Mouse (Mus musculus) limb, embryonic 12.5 days (tissue): ENCODE measurements at regions not wholly inside any gene's neighbourhood (a gene's known extent, or its start where the extent isn't known, plus 50 kb on each side); places are given as distances from the start of the nearest gene placed in this dataset.

Experiments used
- ATAC-seq: fragments of 200-750 bp; cut with Nextera tagmentation; 2 replicates; pipeline ENCODE4 v1.8.0; 2017; ENCODE audit warnings: low read depth, moderate TSS enrichment; ENCODE audit not compliant: insufficient number of reproducible peaks, insufficient read depth, low FRiP score, low TSS enrichment
- H3K27ac ChIP-seq: fragments of 300-500 bp; sonication (generic); 2 replicates; pipeline ENCODE4 v1.5.1; 2016; ENCODE audit warnings: mild to moderate bottlenecking, moderate library complexity
- H3K27me3 ChIP-seq: fragments of 300-500 bp; sonication (generic); 2 replicates; pipeline ENCODE4 v1.6.1; 2016; ENCODE audit warnings: mild to moderate bottlenecking, moderate library complexity
- H3K36me3 ChIP-seq: fragments of 300-500 bp; sonication (generic); 2 replicates; pipeline ENCODE4 v1.6.1; 2016; ENCODE audit warnings: mild to moderate bottlenecking, moderate library complexity
- H3K4me1 ChIP-seq: fragments of 300-500 bp; sonication (generic); replicated peaks from 2 replicates; pipeline ENCODE4 v1.6.1; 2016
- H3K4me2 ChIP-seq: fragments of 300-500 bp; sonication (generic); 2 replicates; pipeline ENCODE4 v1.6.1; 2016; ENCODE audit warnings: mild to moderate bottlenecking, moderate library complexity
- H3K4me3 ChIP-seq: fragments of 300-500 bp; sonication (generic); replicated peaks from 2 replicates; pipeline ENCODE4 v1.5.1; 2016; ENCODE audit warnings: mild to moderate bottlenecking
- H3K9ac ChIP-seq: fragments of 300-500 bp; sonication (generic); replicated peaks from 2 replicates; pipeline ENCODE4 v1.6.1; 2016; ENCODE audit warnings: mild to moderate bottlenecking, moderate library complexity
- H3K9me3 ChIP-seq: fragments of 300-500 bp; sonication (generic); 2 replicates; pipeline ENCODE4 v1.6.1; 2016; ENCODE audit warnings: mild to moderate bottlenecking, moderate library complexity
- WGBS: fragments of 180-500 bp; shearing (Covaris S2); methylation state at CpG from one replicate; pipeline ENCODE4 v1.1.7; 2016; 5-methylcytosine and 5-hydroxymethylcytosine counted together

DNA sequence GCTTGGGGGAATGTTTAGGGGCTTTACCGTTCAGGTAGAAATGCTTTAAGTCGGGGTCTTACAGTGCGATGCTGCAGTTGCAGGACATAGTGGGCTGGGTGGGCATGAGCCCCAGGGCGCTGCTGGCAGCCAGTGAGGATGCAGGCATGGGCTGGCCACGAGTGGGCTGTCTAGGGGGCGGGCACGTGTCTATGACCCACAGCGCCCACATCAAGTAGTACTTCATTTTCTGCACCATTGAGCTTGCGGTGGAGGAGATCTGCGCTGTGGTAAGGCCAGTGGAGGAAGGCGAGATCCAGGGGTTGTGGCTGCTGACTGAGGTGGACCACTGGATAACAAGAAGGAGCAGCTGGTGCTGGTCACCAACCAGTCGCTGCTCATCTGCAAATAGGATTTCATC lies 52.4 kb upstream of the Olfr291 start:
- Histone ChIP-seq H3K4me1 (no peaks in the 10 kb centered on the region), H3K27ac (no peak overlapping the region), H3K4me3 (no peak overlapping the region), H3K27me3 (peaks cover 15% of the 10 kb centered on the region), H3K36me3 (no peaks in the 10 kb centered on the region), H3K9ac (no peak overlapping the region), H3K9me3 (no peaks in the 10 kb centered on the region), H3K4me2 (no peak overlapping the region)
- no peak for ATAC-seq
- 29% methylated on average over 12 of the region's 12 CpGs for WGBS

DNA sequence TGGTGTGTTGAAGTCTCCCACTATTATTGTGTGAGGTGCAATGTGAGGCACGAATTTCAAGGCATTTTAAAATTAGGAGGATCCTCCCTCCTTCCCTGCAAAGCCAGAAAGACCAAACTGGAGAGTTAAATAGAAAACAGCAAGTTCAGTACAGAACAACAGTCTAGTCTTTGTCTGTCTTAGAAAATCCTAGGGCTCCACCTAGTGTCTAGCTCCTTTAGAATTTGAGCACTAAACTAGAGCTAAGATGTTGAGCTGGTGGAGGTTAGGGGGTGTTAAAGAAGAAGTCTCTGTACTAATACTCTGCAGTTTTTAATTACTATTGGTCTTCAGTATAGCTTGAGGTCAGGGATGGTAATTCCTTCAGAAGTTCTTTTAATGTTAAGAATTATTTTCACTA lies 58.7 kb upstream of the Olfr291 start:
- no peak overlapping the region for H3K4me3 ChIP-seq
- no peak overlapping the region for H3K9ac ChIP-seq
- H3K27me3 ChIP-seq: no peaks in the 10 kb centered on the region
- no peaks in the 10 kb centered on the region for H3K4me1 ChIP-seq
- H3K27ac ChIP-seq: no peak overlapping the region
- H3K4me2 ChIP-seq: no peak overlapping the region
- H3K36me3 ChIP-seq: no peaks in the 10 kb centered on the region
- ATAC-seq: no peak
- H3K9me3 ChIP-seq: no peaks in the 10 kb centered on the region
- WGBS: 10% methylated on average over 1 of the region's 1 CpGs

DNA sequence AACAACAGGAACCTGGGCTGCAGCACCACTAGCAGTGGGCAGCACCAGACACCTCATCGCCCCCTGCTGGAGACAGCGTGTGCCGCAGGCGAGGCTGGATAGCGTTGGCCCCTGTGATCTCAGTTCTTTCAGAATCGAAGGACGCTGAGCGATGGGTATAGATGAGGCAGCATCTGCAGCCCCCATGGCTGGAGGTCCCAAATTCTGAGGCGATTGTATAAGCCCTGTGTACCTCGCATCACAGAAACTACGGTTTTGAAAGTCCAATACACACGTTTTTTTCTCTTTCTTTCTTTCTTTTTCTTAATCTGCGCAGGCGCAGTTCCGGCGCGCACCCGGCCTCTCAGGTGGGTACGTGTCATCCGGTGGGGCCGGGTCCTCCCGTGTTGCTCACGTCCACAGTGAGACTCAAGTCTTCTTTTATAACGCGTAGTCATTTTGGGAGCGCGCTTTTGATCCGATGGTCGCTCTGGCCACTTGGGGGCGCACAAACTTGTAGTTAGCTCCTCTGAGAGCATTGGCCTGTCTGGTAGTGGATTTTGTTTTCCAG lies 74.0 kb upstream of the Olfr291 start:
- H3K4me1 ChIP-seq: no peaks in the 10 kb centered on the region
- peak overlapping the region; percentile 50 for H3K4me3 ChIP-seq
- peak overlapping the region; percentile 67 for H3K4me2 ChIP-seq
- H3K9me3 ChIP-seq: no peaks in the 10 kb centered on the region
- H3K27me3 ChIP-seq: no peaks in the 10 kb centered on the region
- ATAC-seq: peak; percentile 93
- H3K9ac ChIP-seq: peak overlapping the region; percentile 61
- H3K27ac ChIP-seq: no peak overlapping the region
- no peaks in the 10 kb centered on the region for H3K36me3 ChIP-seq
- WGBS: under 1% methylated on average over 30 of the region's 30 CpGs

DNA sequence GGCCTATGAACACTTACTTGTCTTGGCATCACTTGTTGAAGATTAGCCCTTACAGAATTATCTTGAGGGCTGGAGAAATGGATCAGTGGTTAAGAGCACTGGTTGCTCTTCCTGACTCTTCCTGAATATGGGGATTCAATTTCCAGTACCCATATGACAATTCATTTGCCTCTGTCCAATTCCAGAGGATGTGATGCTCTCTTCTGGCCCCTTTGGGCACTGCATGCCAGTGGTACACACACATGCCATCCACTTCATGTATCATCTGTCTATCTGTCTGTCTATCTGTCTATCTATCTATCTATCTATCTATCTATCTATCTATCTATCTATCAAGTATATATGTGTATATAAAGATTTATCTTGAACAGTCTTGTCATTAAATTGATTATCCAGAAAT lies 75.7 kb upstream of the Olfr291 start:
- H3K4me2 ChIP-seq: no peak overlapping the region
- no peaks in the 10 kb centered on the region for H3K9me3 ChIP-seq
- no peaks in the 10 kb centered on the region for H3K27me3 ChIP-seq
- no peaks in the 10 kb centered on the region for H3K36me3 ChIP-seq
- H3K9ac ChIP-seq: no peak overlapping the region
- no peak for ATAC-seq
- H3K4me3 ChIP-seq: no peak overlapping the region
- no peak overlapping the region for H3K27ac ChIP-seq
- H3K4me1 ChIP-seq: no peaks in the 10 kb centered on the region

DNA sequence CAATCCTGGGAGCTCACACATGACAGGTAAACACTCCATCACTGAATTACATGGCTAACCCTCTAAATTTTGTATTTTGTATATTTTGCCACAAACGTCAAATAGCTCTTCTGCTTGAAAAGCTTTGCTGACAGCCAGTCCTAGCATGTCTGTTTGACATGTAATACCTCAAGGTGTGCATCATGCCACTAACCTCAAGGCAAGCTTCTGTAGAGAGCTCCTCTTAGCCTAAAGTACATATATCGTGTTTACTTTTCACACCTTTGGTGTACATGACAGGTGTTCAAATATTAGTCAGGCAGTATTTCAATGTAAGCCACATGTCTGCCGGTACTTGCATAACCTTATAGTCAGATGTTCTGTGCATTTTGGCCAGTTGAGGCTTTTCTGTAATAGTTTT lies 66.5 kb upstream of the Zfand6 start:
- H3K9me3 ChIP-seq: no peaks in the 10 kb centered on the region
- no peak overlapping the region for H3K27ac ChIP-seq
- no peak overlapping the region for H3K4me3 ChIP-seq
- no peaks in the 10 kb centered on the region for H3K36me3 ChIP-seq
- no peak overlapping the region for H3K4me2 ChIP-seq
- H3K27me3 ChIP-seq: no peaks in the 10 kb centered on the region
- WGBS: 81% methylated on average over 3 of the region's 3 CpGs
- no peak for ATAC-seq
- no peak overlapping the region for H3K9ac ChIP-seq
- no peaks in the 10 kb centered on the region for H3K4me1 ChIP-seq

DNA sequence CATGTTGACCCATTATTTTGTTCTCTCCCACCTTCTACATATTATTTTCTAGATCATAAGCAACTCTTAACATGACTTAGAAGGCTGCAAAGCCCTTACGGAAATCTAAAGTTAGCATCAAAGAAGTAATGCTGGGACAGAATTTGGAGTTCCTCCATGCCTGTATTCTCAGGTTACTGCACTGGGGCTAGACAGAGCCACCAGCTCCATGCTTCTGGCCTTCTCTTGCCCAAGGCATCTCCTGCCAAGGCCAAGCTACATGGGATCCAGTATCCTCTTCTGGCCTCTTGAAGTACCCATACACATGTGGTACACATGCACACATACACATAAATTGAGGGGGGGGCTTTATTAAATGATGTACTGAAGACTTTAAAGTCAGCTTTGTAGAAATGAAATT lies 63.6 kb upstream of the Zfand6 start:
- no peaks in the 10 kb centered on the region for H3K36me3 ChIP-seq
- no peaks in the 10 kb centered on the region for H3K4me1 ChIP-seq
- H3K27ac ChIP-seq: no peak overlapping the region
- no peaks in the 10 kb centered on the region for H3K27me3 ChIP-seq
- H3K4me3 ChIP-seq: no peak overlapping the region
- no peak overlapping the region for H3K9ac ChIP-seq
- no peak for ATAC-seq
- 86% methylated on average over 1 of the region's 1 CpGs for WGBS
- no peak overlapping the region for H3K4me2 ChIP-seq
- H3K9me3 ChIP-seq: no peaks in the 10 kb centered on the region

DNA sequence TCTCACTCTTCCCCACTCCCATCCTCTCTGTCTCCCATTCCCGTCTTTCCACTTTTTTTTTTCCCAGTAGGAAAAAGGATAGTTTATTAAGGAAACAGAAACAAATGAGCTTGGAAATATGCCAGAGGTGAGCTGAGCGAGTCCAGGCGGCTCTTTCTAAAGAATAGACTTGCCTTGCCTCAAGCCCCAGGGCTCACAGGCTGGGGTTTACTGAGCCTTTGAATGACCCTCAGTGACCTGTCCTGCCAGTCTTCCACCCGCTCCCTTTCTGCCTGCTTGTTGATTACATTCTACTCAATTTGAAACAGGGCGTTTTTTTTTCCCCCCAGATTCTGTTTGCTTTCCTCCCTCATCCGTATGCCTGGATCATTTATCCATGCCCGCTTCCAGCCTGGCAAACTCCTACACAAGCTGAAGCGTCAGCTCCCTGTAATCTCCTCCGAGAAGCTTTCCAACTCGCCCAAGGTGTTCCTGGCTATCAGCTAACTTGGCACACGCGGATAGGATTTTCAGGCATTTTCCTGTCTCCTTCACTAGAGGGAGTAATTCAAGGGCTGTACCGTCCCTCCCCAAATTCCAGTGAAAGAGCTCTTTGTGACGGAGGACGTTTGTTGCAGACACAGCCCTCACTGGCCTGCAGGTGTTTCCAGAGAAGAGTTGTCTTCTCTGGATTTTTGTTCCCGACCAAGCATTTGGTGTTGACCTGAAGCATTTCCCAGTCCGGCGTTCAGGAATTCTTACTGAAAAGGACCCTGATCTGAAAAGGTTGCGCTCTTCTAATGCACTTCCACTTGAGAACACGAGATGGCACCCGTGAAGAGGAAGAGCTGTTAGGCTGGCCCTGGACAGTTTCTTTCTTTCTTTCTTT lies 59.9 kb upstream of the Zfand6 start:
- no peaks in the 10 kb centered on the region for H3K9me3 ChIP-seq
- no peaks in the 10 kb centered on the region for H3K36me3 ChIP-seq
- no peaks in the 10 kb centered on the region for H3K27me3 ChIP-seq
- H3K4me3 ChIP-seq: peak overlapping the region; percentile 39
- no peaks in the 10 kb centered on the region for H3K4me1 ChIP-seq
- H3K27ac ChIP-seq: no peak overlapping the region
- no peak; the same call in 1 of the 2 replicates for ATAC-seq
- 0 out of 2 replicates have a peak overlapping the region, but pooled peaks have one; percentile 34 for H3K9ac ChIP-seq
- 5% methylated on average over 21 of the region's 21 CpGs for WGBS
- peak overlapping the region; percentile 61 for H3K4me2 ChIP-seq

DNA sequence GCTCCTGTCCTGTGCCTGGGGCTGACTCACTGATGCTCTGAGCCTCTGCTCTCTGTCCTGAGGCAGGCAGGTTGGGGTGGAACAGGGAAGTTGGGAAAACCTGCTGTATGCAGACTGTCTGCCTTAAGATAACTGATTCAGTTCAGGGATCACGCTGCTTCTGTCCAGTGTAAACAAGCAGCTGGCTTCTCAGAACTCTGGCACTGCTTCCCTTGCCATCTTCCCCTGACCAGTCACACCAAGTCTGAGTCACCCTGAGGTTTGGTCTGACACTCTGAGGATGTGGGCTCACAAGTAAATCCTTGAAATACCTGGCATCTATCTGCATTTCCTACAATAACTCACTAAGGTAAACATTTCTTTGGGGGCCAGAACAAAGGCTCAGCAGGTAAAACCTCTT lies 58.1 kb upstream of the Zfand6 start:
- Histone ChIP-seq H3K4me3 (no peak overlapping the region), H3K4me2 (no peak overlapping the region), H3K36me3 (no peaks in the 10 kb centered on the region), H3K9ac (no peak overlapping the region), H3K27ac (no peak overlapping the region), H3K4me1 (no peaks in the 10 kb centered on the region), H3K27me3 (no peaks in the 10 kb centered on the region), H3K9me3 (no peaks in the 10 kb centered on the region)
- 71% methylated on average over 1 of the region's 1 CpGs for WGBS
- no peak for ATAC-seq

DNA sequence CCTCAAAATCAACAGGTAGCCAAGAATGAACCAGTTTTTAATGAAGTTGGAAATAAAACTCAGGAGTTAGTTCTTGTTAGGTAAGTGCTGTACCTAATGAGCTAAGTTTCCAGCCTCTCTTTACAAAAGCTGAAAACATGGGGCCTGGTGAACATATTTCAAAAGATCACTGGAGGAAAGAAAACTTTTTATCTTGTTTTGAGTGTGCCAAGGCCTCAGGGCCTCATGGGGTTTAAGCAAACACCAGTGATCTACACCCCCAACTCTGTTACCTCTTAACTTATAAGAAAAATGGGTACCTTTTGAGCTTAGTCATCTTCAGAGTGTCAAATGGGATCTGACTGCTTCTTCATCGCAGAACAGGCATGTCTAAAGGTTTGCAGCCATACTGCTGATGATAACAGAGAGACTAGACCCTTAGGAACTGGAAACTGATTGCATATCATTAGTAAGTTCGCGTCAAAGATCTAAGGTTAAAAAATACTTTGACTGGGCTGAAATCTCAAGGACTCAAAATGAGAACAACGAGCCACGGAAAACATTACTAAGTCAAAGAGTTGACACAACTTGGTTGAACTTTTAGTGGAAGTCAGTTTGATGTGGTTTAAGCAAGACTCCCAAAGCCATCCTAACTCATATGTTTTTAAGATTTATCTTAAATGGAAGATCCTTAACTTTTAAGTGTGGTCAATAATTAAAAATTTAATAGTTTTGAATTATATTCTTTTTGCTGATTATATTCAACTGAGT lies 54.7 kb upstream of the Zfand6 start:
- H3K9me3 ChIP-seq: no peaks in the 10 kb centered on the region
- no peak overlapping the region for H3K4me3 ChIP-seq
- no peak overlapping the region for H3K9ac ChIP-seq
- 92% methylated on average over 5 of the region's 5 CpGs for WGBS
- H3K4me1 ChIP-seq: no peaks in the 10 kb centered on the region
- no peak overlapping the region for H3K4me2 ChIP-seq
- ATAC-seq: no peak
- no peaks in the 10 kb centered on the region for H3K27me3 ChIP-seq
- H3K27ac ChIP-seq: no peak overlapping the region
- H3K36me3 ChIP-seq: no peaks in the 10 kb centered on the region

DNA sequence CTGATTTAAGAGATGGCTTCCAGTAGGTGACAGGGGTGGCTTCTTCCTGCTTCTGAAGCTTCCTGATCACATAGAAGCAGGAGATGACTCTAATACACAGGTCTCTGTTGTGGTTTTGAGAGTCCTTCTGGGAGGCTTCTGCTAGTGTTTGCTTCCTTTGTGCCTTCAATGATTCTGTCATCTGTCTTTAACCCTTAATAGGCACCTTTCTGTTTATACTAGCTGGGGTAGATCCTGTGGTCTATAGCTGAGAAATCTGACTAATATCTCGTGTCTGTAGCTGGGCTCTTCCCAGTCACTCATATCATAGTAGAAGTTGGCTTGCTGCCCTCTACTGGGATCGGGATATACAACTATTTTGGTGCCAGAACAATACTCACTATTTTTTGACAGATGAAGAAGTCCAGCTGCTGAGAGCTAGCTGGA lies 50.2 kb upstream of the Zfand6 start:
- Histone ChIP-seq H3K9me3 (no peaks in the 10 kb centered on the region), H3K4me1 (no peaks in the 10 kb centered on the region), H3K36me3 (no peaks in the 10 kb centered on the region), H3K9ac (no peak overlapping the region), H3K4me2 (no peak overlapping the region), H3K27ac (no peak overlapping the region), H3K4me3 (no peak overlapping the region), H3K27me3 (no peaks in the 10 kb centered on the region)
- ATAC-seq: no peak
- 35% methylated on average over 2 of the region's 2 CpGs for WGBS
